Mouse (Mus musculus): ENCODE data around the gene Fmn2. TPM values are rescaled to one million over a fixed set of nuclear protein-coding genes. Genes with fewer than 3 reads are reported as not detected.

Gene Fmn2
- polyA plus RNA-seq, 1 experiment = not detected

DNA sequence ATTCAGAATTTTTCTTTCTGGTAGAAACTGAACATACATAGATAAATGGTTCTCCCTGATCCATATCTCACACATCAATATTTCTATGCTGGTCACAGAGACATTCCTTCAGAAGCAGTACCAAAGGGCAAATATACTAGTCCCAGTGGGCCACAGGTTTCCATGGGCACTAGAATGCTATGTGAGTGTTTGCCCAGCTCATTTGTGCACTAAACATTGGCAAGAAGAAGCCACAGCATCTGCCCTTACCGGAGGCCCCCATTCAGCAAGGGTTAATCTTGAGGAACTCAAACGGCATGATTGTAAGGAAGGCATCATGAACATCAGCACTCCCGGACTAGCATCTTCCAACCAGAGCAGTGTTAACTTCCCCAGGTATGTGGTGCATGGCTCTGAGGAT is 35.9 kb downstream of the Fmn2 start:
- TF ChIP-seq CTCF (IDR thresholded peaks at IDR 0.05; ENCODE audit: control insufficient read depth, insufficient read depth, insufficient read length) = no peak
- no peak for TF ChIP-seq USF1 (IDR thresholded peaks at IDR 0.05; ENCODE audit: low read depth)
- TF ChIP-seq MAX (IDR thresholded peaks at IDR 0.05) = no peak
- TF ChIP-seq MYOD1 (IDR thresholded peaks at IDR 0.05; ENCODE audit: control insufficient read depth, insufficient read length, low read depth) = no peak
- no peak for TF ChIP-seq CEBPB (IDR thresholded peaks at IDR 0.05; ENCODE audit: low read depth)
- TF ChIP-seq FOSL1 (IDR thresholded peaks at IDR 0.05; ENCODE audit: insufficient read depth, low read length, poor library complexity, severe bottlenecking) = no peak
- no peak overlapping the region for H3ac ChIP-seq (ENCODE audit: control insufficient read depth, insufficient read length, low read depth)
- H3K4me3 ChIP-seq (ENCODE audit: insufficient read depth, poor library complexity, severe bottlenecking) = no peak overlapping the region
- H3K79me2 ChIP-seq (ENCODE audit: control insufficient read depth, insufficient read depth) = no peaks in the 10 kb centered on the region
- H3K27me3 ChIP-seq (ENCODE audit: control insufficient read depth, insufficient read depth, insufficient read length) = no peaks in the 10 kb centered on the region
- H3K79me3 ChIP-seq (ENCODE audit: low read depth) = no peaks in the 10 kb centered on the region
- no peaks in the 10 kb centered on the region for H3K36me3 ChIP-seq (ENCODE audit: control insufficient read depth, insufficient read depth)

DNA sequence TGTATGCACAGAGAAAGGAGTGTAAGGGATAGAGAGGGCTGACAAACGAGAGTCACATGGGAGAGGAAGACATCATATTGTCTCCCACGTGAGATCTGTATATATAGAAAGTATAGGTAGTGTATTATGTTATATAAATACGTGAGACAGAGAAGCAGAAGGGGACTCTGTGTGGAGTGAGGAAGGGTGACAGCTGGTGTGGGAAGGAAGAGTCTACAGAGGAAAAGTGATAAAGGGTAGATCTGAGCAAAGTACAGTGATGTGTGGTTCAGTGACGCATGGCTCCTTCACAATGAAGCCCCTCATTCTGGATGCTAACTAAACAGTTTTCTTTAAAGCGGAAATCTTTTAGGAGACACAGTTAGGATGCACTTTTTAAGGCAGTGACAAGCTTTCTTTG is 46.7 kb downstream of the Fmn2 start:
- Histone ChIP-seq H3K36me3 (ENCODE audit: control insufficient read depth, insufficient read depth) (no peaks in the 10 kb centered on the region), H3K79me3 (ENCODE audit: low read depth) (no peaks in the 10 kb centered on the region), H3K79me2 (ENCODE audit: control insufficient read depth, insufficient read depth) (no peaks in the 10 kb centered on the region), H3ac (ENCODE audit: control insufficient read depth, insufficient read length, low read depth) (no peak overlapping the region), H3K4me3 (ENCODE audit: insufficient read depth, poor library complexity, severe bottlenecking) (no peak overlapping the region), H3K27me3 (ENCODE audit: control insufficient read depth, insufficient read depth, insufficient read length) (no peaks in the 10 kb centered on the region)
- TF ChIP-seq FOSL1 (IDR thresholded peaks at IDR 0.05; ENCODE audit: insufficient read depth, low read length, poor library complexity, severe bottlenecking) (no peak), MYOG (IDR thresholded peaks at IDR 0.05; ENCODE audit: control insufficient read depth, extremely low read depth, insufficient read length) (no peak), CTCF (IDR thresholded peaks at IDR 0.05; ENCODE audit: control insufficient read depth, insufficient read depth, insufficient read length) (no peak), MYOD1 (IDR thresholded peaks at IDR 0.05; ENCODE audit: control insufficient read depth, insufficient read length, low read depth) (no peak), CEBPB (IDR thresholded peaks at IDR 0.05; ENCODE audit: low read depth) (no peak), USF1 (IDR thresholded peaks at IDR 0.05; ENCODE audit: low read depth) (no peak), MAX (IDR thresholded peaks at IDR 0.05) (no peak)

DNA sequence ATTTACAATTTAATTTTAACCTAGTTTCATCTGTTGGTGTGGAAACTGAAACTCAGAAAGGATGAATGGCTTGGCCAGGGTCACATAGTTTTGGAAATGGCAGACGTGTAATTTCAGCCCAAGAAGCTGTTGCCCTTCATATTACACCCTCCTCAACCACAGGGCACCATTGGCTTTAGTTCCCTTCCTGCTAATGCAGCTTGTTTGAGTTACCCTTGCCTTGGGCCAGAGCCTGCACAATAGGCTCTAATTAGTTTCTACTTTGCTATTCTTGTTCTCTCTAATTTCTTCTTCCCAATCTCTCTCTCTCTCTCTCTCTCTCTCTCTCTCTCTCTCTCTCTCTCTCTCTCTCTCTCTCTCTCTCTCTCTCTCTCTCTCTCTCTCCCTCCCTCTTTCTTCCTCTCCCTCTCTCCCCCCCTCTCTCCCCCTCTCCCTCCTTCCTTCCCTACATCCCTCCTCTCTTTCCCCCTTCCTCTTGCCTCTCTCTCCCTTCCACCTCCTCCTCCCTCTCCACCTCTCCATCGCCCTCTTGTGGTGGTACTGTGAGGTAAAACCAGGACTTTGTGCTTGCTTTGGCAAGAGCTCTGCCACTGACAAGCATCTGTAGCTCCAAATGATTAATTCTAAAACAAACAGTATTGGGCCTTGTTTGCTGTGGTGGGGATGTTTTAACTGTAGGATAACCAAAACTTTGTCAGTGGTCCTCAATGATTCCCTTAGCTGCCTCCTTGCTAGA is 51.8 kb downstream of the Fmn2 start:
- no peaks in the 10 kb centered on the region for H3K79me2 ChIP-seq (ENCODE audit: control insufficient read depth, insufficient read depth)
- H3K4me3 ChIP-seq (ENCODE audit: insufficient read depth, poor library complexity, severe bottlenecking) = no peak overlapping the region
- TF ChIP-seq CTCF (IDR thresholded peaks at IDR 0.05; ENCODE audit: control insufficient read depth, insufficient read depth, insufficient read length) (no peak), MAX (IDR thresholded peaks at IDR 0.05) (no peak), FOSL1 (IDR thresholded peaks at IDR 0.05; ENCODE audit: insufficient read depth, low read length, poor library complexity, severe bottlenecking) (no peak), USF1 (IDR thresholded peaks at IDR 0.05; ENCODE audit: low read depth) (no peak), CEBPB (IDR thresholded peaks at IDR 0.05; ENCODE audit: low read depth) (no peak), MYOG (IDR thresholded peaks at IDR 0.05; ENCODE audit: control insufficient read depth, extremely low read depth, insufficient read length) (no peak), MYOD1 (IDR thresholded peaks at IDR 0.05; ENCODE audit: control insufficient read depth, insufficient read length, low read depth) (no peak)
- no peaks in the 10 kb centered on the region for H3K36me3 ChIP-seq (ENCODE audit: control insufficient read depth, insufficient read depth)
- H3K27me3 ChIP-seq (ENCODE audit: control insufficient read depth, insufficient read depth, insufficient read length) = no peaks in the 10 kb centered on the region
- H3K79me3 ChIP-seq (ENCODE audit: low read depth) = no peaks in the 10 kb centered on the region
- no peak overlapping the region for H3ac ChIP-seq (ENCODE audit: control insufficient read depth, insufficient read length, low read depth)

DNA sequence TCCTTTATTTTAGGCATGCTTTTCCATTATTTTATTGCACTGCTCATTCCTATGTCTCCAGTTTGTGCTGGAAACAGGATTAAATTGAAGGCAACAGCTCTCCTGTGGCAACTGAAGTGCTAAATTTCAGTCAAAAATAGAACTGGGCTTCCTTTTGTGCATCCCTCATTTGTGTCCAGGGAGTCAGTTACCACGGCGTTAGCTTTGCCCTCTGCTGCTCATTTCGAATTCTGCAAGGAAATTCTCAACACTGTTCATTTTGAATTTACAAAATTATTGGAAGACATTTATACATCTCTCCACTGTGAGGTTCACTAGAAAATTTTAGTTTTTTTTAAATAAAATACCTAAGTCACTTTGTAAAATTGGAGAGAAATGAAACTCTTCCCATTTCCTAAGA is 53.8 kb downstream of the Fmn2 start:
- no peak overlapping the region for H3ac ChIP-seq (ENCODE audit: control insufficient read depth, insufficient read length, low read depth)
- TF ChIP-seq MYOG (IDR thresholded peaks at IDR 0.05; ENCODE audit: control insufficient read depth, extremely low read depth, insufficient read length) (no peak), USF1 (IDR thresholded peaks at IDR 0.05; ENCODE audit: low read depth) (no peak), FOSL1 (IDR thresholded peaks at IDR 0.05; ENCODE audit: insufficient read depth, low read length, poor library complexity, severe bottlenecking) (no peak), MAX (IDR thresholded peaks at IDR 0.05) (no peak), CTCF (IDR thresholded peaks at IDR 0.05; ENCODE audit: control insufficient read depth, insufficient read depth, insufficient read length) (no peak), MYOD1 (IDR thresholded peaks at IDR 0.05; ENCODE audit: control insufficient read depth, insufficient read length, low read depth) (no peak), CEBPB (IDR thresholded peaks at IDR 0.05; ENCODE audit: low read depth) (no peak)
- no peaks in the 10 kb centered on the region for H3K27me3 ChIP-seq (ENCODE audit: control insufficient read depth, insufficient read depth, insufficient read length)
- H3K4me3 ChIP-seq (ENCODE audit: insufficient read depth, poor library complexity, severe bottlenecking) = no peak overlapping the region
- H3K36me3 ChIP-seq (ENCODE audit: control insufficient read depth, insufficient read depth) = no peaks in the 10 kb centered on the region
- no peaks in the 10 kb centered on the region for H3K79me2 ChIP-seq (ENCODE audit: control insufficient read depth, insufficient read depth)
- H3K79me3 ChIP-seq (ENCODE audit: low read depth) = no peaks in the 10 kb centered on the region

DNA sequence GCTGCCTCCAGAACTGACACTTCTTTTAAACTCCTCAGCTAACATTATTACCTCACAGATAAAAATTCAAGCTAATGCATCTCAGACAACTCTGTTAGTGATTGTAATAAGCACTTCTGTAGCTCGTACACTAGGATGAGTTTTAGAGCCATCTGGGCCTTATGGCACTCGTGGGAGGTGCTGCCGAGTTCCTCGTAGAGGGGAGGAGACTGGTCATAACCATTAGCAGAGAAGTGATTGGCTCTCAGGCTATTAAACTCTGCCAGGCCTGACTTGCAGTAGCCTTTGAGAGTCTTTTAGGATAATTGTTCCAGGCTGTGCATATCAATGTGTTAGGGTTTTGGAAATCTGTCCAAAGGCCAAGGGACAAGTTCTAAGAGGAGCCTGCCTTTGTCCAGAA is 55.6 kb downstream of the Fmn2 start:
- Histone ChIP-seq H3K79me3 (ENCODE audit: low read depth) (no peaks in the 10 kb centered on the region), H3ac (ENCODE audit: control insufficient read depth, insufficient read length, low read depth) (no peak overlapping the region), H3K36me3 (ENCODE audit: control insufficient read depth, insufficient read depth) (no peaks in the 10 kb centered on the region), H3K4me3 (ENCODE audit: insufficient read depth, poor library complexity, severe bottlenecking) (no peak overlapping the region), H3K27me3 (ENCODE audit: control insufficient read depth, insufficient read depth, insufficient read length) (no peaks in the 10 kb centered on the region), H3K79me2 (ENCODE audit: control insufficient read depth, insufficient read depth) (no peaks in the 10 kb centered on the region)
- no peak for TF ChIP-seq MYOG (IDR thresholded peaks at IDR 0.05; ENCODE audit: control insufficient read depth, extremely low read depth, insufficient read length)
- no peak for TF ChIP-seq CTCF (IDR thresholded peaks at IDR 0.05; ENCODE audit: control insufficient read depth, insufficient read depth, insufficient read length)
- no peak for TF ChIP-seq FOSL1 (IDR thresholded peaks at IDR 0.05; ENCODE audit: insufficient read depth, low read length, poor library complexity, severe bottlenecking)
- no peak for TF ChIP-seq CEBPB (IDR thresholded peaks at IDR 0.05; ENCODE audit: low read depth)
- TF ChIP-seq MAX (IDR thresholded peaks at IDR 0.05) = no peak
- no peak for TF ChIP-seq USF1 (IDR thresholded peaks at IDR 0.05; ENCODE audit: low read depth)
- no peak for TF ChIP-seq MYOD1 (IDR thresholded peaks at IDR 0.05; ENCODE audit: control insufficient read depth, insufficient read length, low read depth)
